Mouse (Mus musculus) embryo, embryonic 10 days (tissue): ENCODE data around the gene BC025446.
"Not testable (repeated sequence)": the region's sequence is repeated elsewhere in the genome, so short reads cannot be mapped to it uniquely, and the experiment has no call there.

Experiments used
- DNase-seq: peaks from one replicate; pipeline ENCODE4 v3.0.0-alpha.2; 2015; ENCODE audit warnings: low spot score

The BC025446 gene

DNA sequence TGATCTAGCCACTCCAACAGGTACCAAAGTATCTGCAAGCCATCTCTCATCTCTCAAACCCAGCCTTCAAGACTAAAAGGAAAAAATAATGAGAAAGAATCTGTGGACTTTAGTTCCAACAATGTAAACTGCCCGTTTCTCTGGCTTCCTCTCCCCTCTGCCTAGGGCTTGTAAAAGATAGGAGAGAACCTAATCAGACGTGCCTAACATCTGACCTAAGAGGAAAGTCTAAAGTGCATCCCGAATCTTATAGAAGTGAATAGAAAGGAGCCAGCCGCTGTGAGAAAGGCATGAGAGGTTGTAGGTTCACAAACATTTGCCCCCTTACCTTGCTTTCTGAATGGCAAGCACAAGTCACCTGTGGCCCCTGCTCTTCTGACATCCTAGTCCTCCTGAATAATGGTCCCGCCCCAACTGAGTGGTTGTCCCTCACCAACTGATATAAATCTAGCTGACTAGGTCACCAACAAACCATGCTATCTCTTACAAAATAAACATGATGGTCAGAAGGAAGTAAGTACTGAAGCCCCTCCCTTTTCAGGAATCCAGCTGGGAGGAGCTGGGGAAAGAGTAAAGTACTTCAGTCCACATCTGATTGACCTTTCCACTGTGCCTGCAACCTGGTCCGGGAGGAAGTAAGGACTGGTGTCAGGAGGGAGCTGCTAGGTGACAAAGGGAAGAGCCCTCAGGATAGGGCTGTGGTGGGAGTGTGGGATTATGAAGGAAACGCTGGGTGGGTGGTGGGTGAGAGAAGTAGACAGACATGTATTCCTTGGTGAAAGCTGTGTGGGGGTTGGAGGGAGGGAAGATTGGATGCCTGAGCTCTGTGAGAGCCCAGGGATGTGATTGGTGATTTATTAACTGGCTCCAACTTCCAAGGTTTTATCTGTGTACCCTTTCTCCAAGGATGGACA is at the start of gene BC025446:
BC025446 (plus strand) TSS at position 599 of the 914 bp plus-strand sequence.
- no peak for DNase-seq

DNA sequence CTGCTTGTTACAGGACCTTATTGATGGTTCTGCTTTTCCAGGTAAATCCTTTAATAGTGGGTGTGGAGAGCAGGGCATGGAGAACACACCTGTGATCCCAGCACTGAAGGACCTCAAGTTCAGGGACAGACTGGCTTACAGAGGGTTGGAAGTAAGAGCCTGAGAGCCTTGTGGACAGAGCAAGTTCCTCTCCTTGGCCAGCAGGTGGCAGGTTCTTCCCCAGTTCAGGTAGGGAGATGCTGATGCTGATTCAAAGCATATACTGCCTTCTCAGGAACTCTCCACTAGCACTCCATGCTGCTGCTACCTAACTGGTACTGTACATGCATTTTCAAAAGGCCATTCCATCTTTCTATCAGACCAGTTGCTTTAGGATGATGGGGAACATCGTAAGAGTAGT is 40.7 kb upstream of the BC025446 start:
- peak; percentile 55 for DNase-seq

- no peak for DNase-seq
Measured at GRCm38 (mm10) chr15:75186291-75186690, 29.9 kb upstream of the BC025446 start.

- DNase-seq = peak; percentile 52
Measured at GRCm38 (mm10) chr15:75189116-75189515, 27.1 kb upstream of the BC025446 start.

DNA sequence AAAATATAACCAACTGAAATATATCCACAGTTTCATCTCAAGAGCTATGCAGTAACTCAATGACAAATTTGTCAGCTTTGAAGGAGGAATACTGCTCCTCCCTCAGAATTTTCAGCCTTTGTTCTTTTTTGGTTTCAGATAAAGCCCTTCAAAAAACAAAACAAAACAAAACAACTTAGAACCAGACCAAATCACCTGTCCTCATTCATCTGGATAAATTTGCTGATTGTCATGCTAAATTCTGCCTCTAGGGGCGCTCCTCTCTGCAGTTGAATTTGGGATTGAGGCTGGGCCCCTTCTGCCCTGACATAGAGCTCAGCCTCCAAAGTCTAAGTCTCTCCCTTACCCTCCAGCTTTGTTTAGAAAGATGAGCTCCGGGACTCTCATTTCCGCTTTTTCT is 25.6 kb upstream of the BC025446 start:
- not testable (repeated sequence) for DNase-seq

GRCm38 (mm10) chr15:75216831-75217230 is 655 bp downstream of the BC025446 start:
- DNase-seq = no peak

DNA sequence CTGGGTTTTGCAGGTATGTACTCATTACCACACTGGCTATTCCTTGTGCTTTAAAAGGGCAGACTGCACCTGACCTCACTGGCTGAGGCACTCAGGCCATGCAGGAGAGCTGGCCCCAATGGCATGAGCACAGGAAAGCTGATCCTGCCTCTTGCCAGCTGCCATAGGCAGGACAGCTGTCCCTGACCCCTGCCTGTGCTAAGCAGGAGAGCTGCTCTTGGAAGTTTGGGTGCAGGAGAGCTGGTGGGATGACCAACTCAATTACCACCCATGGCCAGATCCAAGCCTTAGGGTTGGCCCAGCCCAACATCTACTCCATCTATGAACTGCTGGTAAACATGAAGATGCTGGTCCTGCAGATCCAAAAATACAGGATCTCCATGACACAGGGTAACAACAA is 5.8 kb downstream of the BC025446 start:
- DNase-seq = no peak

DNA sequence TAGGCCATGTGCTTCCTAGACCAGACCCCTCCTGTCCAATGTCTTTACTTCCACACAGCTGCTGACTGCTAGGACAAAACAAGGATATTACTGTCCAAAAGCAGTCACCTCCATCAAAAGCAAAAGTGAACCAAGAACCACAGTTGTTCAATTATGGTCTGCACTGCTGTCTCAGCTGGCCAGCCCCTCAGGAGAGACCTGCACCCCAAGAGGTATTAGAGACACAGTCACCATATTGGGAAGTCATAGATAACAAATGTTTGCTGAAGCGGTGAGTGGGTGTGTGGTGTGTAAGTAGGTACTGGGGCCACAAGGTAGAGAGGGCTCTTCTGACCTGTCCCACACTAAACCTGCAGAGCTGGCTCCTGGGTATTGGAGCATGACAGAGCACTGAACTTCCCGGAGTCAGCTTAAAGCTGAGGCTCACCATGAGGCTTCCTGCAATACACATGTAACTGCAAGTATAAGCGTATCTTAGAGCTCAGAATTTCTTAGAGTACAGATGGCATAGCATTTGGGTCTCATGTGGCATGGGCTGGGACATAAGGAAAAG is 21.6 kb downstream of the BC025446 start:
- DNase-seq = no peak

DNA sequence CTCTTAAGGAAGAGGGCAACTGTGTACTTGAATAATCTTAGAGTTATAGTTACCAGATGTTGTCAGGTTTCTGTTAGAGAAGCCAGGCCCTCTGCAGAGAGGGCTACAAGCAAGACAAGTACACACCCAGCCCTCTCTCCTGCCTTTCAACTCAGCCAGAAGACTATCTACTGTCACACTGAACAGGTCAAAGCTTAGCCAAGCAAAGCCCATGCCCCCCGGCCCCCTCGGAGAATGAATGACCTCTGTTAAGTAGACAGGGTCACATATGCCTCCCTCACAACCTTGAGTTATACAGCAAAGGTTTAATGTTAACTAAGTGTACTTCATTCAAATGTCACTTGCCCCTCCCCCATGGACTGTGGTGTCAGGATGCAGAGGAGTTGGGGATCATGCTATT is 24.4 kb downstream of the BC025446 start:
- no peak for DNase-seq

- DNase-seq = no peak
Measured at GRCm38 (mm10) chr15:75242756-75243640, 26.8 kb downstream of the BC025446 start.

DNA sequence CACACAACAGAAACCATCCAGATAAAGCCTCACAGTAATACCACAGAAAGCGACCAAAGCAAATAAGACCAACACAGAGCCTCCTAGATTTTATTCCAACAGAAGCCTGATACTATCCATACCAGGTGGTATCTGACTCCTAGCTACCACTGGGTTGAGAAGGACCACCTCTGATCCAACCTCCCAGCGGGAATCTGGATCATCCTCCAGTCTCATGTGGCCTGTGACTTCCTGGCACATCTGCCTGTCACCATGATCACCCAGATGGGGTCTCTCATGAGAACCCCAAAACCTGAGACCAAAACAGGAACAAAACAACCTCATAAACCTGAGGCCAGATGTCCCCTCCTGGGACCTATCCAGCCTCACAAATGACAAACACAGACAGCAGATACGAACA is 38.5 kb downstream of the BC025446 start:
- DNase-seq = no peak

GRCm38 (mm10) chr15:75265863-75266262 is 49.7 kb downstream of the BC025446 start:
- DNase-seq = no peak

GRCm38 (mm10) chr15:75266626-75267025 is 50.5 kb downstream of the BC025446 start:
- no peak for DNase-seq

DNA sequence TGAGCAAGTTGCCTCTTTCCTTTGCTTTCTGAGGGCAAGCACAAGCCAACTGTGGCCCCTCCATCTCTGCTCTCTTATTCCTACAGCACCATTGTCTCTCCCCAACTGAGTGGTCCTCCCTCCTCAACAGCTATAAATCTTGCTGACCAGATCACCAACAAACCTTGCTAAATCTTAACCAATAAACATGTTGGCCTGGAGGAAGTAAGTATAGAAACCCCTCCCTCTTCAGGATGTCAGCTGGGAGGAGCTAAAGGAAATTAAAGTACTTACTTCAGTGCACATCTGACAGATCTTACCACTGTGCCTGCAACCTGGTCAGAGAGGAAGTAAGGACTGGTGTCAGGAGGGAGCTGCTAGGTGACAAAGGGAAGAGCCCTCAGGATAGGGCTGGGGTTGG is 51.9 kb downstream of the BC025446 start, which contains the start of gene Ly6f:
Ly6f (plus strand) TSS at position 301 of the 400 bp plus-strand sequence.
- no peak for DNase-seq

DNA sequence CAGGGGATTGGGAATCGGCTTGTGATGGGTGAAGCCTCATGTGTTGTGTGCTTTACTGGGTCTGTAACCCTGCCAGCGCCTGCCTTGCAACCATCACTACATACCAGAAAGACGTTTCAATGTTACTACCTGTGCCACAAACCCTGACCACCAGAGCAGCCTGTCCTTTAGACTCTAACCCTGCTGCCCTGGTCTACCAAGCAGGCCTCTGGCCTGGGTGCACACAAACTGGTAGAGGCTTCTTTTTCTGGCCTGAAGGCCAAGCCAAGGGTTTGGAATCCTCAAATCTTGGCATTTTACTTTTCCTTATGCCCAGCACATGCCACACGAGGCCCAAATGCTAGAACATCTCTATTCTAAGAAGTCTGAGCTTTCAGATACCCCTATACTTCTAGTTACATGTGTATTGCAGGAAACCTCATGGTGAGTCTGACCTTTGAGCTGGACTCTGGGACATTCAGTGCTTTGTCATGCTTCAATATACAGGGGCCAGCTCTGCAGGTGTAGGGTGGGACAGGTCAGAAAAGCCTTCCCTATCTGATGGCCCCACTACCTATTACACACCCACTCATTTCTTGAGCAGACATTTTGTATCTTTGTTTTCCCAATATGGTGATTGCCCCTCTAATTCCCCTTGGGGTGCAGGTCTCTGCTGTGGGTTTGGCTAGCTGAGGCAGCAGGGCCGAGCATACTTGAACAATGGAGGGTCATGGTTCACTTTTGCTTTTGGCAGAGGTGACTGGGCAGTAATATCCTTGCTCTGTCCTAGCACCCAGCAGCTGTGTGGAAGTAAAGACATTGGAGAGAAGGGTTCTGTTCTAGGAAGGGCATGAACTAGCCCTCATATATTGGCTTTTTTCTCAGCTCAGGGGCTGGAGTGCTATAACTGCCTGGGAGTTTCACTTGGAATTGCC is 53.0 kb downstream of the BC025446 start:
- no peak for DNase-seq

GRCm38 (mm10) chr15:75270169-75270568 is 54.0 kb downstream of the BC025446 start:
- no peak for DNase-seq

DNA sequence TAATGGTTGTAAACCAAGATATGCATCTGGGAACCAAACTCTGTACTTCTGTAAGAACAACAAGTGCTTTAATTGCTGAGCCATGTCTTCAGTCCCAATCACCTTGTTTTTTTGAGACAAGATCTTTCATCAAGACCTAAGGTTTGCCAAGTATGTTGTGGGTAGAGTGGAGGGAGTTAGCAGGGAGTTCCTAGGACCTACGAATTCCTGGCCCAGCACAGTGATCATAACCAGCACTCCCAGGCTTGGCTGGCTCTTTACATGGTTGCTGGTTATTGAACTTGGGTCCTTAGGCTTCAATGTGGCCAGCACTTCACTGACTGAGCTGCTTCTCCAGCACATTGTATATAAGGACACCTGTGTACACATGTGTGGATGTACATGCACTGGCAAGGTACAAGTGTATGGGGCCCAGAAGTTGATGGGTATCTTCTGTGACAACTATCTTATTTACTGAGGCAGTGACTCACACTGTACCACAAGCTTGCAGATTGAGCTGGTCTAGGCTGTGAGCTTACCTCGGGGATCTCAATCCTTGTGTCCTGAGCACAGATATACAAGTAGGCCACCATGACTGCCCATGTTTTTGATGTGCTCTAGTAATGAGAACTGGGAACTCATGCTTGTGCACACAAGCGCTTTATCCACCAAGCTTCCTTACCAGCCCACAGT is 54.7 kb downstream of the BC025446 start:
- DNase-seq = no peak

DNA sequence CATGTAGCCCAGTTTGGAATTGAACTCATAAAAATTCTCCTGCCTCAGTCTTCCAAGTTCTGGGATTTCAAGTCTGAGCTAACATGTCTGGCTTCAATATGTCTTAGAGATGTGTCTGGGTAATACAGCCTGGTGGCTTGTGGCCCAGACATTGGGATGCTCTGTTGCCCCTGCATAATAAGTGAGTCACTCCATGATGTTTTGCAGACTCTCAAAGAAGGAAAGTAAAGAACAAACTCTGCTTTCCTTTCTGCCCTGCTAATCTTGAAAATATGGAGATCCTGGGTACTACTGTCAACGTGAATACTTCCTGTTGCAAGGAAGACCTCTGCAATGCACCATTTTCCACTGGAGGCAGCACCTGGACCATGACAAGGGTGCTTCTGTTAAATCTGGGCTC is 55.2 kb downstream of the BC025446 start:
- no peak for DNase-seq

- no peak for DNase-seq
Measured at GRCm38 (mm10) chr15:75271891-75272290, 55.7 kb downstream of the BC025446 start.
